Mouse (Mus musculus): ENCODE data around the gene Lsamp. TPM values are rescaled to one million over a fixed set of nuclear protein-coding genes. Genes with fewer than 3 reads are reported as not detected.

Gene Lsamp
- polyA plus RNA-seq, 2 experiments from 2014 or later: not detected

- ATAC-seq: no peak
These were observed 1802.5 kb downstream of the Lsamp start for GRCm38 (mm10) chr16:41786704-41787103.

GRCm38 (mm10) chr16:41787146-41787545, 1803.0 kb downstream of the Lsamp start:
- ATAC-seq: no peak

- no peak for ATAC-seq
These were observed 1805.9 kb downstream of the Lsamp start for GRCm38 (mm10) chr16:41790016-41790415.

GRCm38 (mm10) chr16:41820369-41820768, 1836.2 kb downstream of the Lsamp start:
- ATAC-seq: no peak

- ATAC-seq: no peak
These were observed 1842.9 kb downstream of the Lsamp start for GRCm38 (mm10) chr16:41826899-41827604.

GRCm38 (mm10) chr16:41827605-41827948, 1843.4 kb downstream of the Lsamp start:
- ATAC-seq: no peak

- ATAC-seq: no peak
These were observed 1850.5 kb downstream of the Lsamp start for GRCm38 (mm10) chr16:41834637-41835036.

GRCm38 (mm10) chr16:41835745-41836144, 1851.6 kb downstream of the Lsamp start:
- ATAC-seq: no peak

- no peak for ATAC-seq
These were observed 1855.7 kb downstream of the Lsamp start for GRCm38 (mm10) chr16:41839751-41840404.

GRCm38 (mm10) chr16:41846903-41847302, 1862.7 kb downstream of the Lsamp start:
- ATAC-seq: no peak

- ATAC-seq: no peak
These were observed 1887.9 kb downstream of the Lsamp start for GRCm38 (mm10) chr16:41871917-41872593.

GRCm38 (mm10) chr16:41888546-41889165, 1904.5 kb downstream of the Lsamp start:
- ATAC-seq: no peak

GRCm38 (mm10) chr16:41900783-41901182, 1916.6 kb downstream of the Lsamp start:
- ATAC-seq: no peak

GRCm38 (mm10) chr16:41903654-41904053, 1919.5 kb downstream of the Lsamp start:
- no peak for ATAC-seq

- ATAC-seq: no peak
These were observed 1928.5 kb downstream of the Lsamp start for GRCm38 (mm10) chr16:41912584-41913193.

GRCm38 (mm10) chr16:41913346-41913745, 1929.2 kb downstream of the Lsamp start:
- ATAC-seq: no peak

- no peak for ATAC-seq
These were observed 1932.2 kb downstream of the Lsamp start for GRCm38 (mm10) chr16:41916342-41916741.

- no peak for ATAC-seq
These were observed 1933.1 kb downstream of the Lsamp start for GRCm38 (mm10) chr16:41917057-41917821.

GRCm38 (mm10) chr16:41929546-41929945, 1945.4 kb downstream of the Lsamp start:
- no peak for ATAC-seq

GRCm38 (mm10) chr16:41935701-41936100, 1951.5 kb downstream of the Lsamp start:
- no peak for ATAC-seq

GRCm38 (mm10) chr16:41936908-41937595, 1952.9 kb downstream of the Lsamp start:
- no peak for ATAC-seq

Measured in CD4-positive, CD25-positive, alpha-beta regulatory T cell, adult 4 months (primary cell).